Mouse (Mus musculus) NIH3T3 (cell line): ENCODE measurements at regions not wholly inside any gene's neighbourhood (a gene's known extent, or its start where the extent isn't known, plus 50 kb on each side); places are given as distances from the start of the nearest gene placed in this dataset.

Experiments used
- DNase-seq: peaks from one replicate; pipeline ENCODE4 v3.0.0-alpha.2; 2012; ENCODE audit warnings: low read depth

DNA sequence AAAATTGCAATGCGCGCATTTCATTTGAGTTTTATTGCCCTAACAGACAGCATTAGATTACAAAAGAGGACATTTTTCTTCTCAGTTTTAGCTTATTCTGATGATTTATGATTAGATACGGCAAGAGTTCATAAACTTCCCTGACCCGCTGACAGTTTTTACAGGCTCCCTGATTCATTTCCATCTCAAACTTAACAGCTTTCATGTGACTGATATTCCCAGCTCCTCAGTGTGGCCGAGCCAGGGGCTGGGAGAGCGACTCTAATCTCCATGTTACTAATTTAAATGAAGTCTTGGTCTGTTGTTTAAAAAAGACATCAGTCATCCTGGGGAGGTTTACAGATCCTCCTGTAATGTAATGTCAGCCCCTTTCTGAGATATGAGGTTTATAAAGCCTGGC lies 355.5 kb upstream of the Prox1 start:
- no peak for DNase-seq

DNA sequence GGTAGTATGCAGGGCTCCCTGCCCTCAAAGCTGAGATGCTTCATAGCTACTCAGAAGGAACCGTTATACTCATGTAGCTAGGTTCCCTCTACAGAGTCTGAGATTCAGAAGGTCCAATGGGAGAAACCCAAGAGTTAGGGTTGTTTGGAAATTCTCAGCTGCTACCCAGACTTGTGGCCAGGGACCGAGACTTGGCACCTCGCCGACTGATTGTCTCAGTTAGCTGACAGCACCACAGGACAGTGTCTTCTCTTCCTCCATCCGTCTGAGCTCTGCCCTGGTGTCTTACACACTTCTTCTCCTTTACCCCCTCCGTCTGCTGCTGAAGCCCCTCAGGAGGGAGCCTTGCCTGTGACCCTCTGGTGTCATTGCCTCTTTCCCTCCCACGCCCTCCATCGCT lies 329.6 kb upstream of the Prox1 start:
- DNase-seq = no peak

DNA sequence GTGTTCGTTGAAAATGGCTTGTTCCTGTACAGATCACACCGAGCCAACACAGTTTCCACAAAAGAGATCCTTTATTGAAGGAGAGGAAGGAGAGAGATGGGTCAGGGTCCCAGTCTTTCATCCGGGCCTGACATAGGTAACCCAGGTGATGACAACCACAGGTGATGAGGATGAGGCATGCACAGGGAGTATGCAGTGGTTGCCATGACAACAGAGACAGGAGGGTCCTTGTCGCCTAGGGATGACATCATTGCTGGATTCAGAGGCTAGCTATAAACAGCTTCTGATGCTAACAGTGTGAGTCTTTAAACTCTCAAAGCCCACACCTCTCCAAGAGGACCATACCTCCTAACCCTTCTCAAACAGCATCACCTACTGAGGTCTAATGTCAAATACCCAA lies 327.0 kb upstream of the Prox1 start:
- DNase-seq = no peak

DNA sequence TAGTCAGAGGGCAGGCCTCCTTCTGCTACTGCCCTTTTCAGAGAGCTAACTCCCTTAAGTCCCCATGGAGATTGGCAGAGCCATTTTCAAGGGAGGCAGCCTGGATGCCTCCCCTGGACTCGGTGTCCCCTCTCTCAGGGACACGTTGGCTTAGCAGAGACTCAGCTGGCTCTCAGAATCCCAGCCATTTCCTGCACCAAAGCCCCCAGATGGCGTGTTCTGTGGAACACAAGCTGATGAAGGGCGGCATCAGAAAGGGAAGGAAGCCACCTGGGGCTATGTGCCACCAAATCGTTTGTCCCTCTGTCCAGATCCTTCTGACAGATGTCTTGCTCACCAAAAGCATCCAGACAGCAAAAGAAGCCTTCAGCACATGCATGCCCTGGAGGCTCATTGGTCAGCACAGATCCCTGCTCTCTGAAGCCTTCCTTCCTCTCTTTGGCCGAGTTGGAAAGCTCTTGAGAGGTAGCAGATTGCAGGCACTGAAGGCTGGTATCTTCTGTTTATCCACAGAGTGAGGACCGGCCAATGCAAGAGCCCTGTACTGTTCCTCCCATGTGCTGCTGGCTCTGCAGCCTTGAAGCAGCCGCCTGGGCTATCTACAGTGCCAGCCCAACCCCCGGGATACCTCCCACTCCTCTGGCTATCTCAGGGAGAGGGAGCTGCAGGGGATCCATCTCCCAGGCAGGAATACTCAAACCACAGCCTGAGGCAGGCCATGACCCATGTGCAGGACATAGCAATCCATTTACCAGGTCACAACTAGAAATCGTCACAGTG lies 325.4 kb upstream of the Prox1 start:
- DNase-seq = no peak

DNA sequence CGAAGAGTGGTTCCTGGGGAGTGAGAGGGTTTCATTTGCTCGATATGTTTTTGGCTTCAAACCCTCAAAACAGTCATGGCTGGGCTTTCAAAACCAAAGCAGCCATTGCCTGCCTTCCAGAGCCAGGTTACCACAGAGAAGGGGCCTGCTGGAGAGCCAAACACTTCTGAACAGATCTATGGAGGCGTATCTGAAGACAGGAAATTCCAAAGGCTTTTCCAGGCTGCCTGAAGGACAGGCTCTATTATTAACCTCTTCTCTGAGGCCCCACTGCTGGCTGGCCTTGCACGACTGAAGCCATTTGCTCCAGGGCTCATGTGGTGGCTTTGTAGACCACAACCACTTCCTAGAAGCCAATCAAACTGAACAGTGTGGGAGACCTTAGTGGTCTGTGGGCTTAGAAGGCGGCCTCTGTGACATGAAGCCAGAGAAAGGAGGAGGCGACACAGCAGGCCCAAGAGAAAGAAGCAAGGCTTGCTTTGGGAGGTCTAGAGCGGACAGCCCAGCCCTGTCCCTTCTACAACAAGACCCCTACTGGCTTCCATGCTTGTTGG lies 316.1 kb upstream of the Prox1 start:
- DNase-seq = no peak

DNA sequence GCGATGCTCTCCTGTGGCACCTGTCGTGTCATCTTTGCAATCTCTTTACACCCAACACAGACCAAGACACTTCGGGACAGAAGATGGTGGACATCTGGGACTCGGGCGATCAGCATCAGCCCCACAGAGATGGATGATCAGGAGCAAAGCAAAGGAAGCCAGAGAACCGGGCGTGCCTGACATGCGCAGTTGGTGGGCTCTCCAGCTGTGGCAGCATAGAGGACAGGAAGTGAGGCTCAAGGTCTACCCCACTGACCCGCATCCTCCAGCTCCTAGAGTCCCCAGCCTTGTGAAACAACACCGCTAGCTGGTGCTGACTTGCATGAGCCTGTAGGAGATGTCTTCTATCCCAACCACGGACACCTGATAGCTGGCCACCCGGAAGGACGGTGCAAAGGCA lies 312.9 kb upstream of the Prox1 start:
- DNase-seq = no peak

DNA sequence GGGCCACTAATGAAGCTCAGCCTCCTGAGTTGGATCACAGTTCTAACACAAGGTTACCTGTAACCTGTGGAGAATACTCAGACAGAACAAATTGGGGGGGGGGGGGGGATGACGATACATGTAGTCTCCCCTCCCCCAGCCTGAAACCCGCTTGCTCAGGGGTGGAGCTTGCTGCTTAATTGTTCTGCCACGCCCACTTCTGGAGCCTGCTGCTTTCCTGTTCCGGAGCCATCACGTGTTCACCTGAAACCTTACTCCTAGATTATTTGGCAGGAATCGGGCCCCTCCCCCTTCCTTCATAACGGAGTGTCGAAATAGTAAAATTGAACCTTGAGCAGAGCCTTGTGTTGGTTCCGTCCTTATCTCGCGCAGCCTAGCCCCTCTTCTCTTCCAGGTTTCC lies 310.6 kb upstream of the Prox1 start:
- no peak for DNase-seq

DNA sequence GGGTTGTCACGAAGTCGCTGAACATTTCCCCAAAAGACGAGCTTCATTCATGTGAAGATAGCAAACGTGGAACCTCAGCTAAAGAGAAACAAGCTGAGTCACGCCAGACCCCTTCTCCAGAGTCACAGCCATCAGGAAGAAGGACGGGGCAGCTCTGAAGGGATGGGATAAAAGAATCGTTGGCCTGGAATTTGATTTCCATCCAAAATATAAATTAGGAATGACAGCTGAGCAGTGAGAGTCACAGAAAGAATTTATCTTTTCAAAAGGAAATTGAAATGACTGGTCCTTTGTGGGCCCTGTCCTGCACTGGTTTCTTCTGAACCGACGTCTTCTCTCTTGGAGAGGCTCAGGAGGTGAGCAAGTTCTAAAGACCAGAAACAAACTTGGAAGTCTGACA lies 310.1 kb upstream of the Prox1 start:
- no peak for DNase-seq

DNA sequence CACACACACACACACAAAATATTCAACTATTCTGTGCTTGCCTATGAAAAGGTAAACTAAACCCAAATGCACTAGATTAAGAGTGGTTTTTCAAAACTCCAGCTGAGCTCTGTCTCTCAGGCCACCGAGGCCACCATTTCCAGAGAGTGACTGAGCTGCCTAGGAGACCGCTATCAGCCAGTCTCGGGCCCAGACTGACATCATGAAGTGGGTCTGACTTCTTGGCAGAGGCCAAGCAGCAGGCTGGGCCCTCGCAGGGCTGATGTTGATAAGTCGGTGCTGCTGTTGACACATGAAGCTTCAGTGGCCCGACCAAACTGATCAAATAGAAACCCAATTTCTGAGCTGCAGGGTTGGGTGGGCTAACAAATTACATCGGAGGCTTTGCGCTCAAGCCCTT lies 302.2 kb upstream of the Prox1 start:
- DNase-seq = no peak

DNA sequence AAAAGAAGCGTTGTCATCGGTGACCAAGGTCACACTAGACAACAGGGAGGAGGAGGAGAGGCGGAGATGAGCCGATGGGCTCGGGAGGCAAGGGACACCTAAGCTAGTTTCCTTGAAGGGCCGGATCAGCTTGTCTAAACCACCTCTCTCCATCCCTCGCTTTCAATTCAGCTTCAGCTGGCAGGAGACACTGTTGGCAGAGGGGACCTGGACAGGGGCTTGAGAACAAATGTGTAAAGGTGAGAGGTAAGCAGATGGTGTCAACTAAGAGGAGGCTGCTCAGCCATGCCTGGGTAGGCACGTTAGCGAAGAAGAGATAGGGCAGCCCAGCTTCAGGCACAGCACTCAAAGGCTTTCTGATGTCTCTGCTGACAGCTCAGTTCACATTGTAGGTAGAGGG lies 299.8 kb upstream of the Prox1 start:
- DNase-seq = no peak

DNA sequence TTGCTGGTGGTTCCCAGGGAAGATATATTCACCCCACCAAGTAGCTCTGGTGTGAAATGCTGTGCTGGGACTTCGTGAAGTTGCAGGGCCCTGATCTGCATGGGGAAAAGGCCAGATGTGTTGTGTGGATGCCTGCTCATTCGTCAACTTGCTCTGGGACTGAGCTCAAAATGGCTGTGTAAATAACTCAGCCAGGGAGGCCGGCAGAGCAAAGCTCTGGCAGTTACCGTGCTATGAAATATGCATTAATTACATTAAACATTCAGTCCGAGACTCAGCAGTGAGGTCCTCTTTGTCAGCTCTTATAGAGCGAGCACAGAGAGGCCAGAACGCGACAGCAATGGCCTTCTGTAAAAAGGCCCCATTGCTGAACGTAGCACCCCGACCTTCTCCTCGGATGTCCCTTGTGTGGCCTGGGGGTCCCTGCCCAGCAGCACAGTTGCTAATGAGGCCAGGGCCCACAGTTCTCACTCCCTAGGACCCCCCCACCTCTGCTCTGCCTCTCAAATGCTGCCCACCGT lies 287.1 kb upstream of the Prox1 start:
- no peak for DNase-seq

DNA sequence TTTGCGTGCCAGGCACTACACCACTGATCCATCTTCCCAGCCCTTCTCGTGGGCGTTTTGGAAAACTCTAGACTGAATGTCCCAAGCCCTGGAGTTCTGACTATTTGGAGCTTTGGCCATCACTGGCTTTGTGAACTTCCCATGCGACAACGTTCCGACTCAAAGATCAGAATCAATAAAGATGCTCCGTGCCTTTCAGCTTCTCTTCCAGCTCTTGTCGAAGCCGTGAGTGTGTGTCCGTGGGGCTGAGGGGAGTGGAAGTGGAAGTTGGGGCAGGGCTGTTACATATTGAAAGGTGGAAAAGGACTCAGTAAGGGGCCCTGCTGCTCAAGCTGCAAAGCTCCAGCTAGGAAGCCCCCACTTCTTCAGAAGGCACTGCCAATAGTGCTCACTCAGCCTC lies 283.0 kb upstream of the Prox1 start:
- DNase-seq = no peak

DNA sequence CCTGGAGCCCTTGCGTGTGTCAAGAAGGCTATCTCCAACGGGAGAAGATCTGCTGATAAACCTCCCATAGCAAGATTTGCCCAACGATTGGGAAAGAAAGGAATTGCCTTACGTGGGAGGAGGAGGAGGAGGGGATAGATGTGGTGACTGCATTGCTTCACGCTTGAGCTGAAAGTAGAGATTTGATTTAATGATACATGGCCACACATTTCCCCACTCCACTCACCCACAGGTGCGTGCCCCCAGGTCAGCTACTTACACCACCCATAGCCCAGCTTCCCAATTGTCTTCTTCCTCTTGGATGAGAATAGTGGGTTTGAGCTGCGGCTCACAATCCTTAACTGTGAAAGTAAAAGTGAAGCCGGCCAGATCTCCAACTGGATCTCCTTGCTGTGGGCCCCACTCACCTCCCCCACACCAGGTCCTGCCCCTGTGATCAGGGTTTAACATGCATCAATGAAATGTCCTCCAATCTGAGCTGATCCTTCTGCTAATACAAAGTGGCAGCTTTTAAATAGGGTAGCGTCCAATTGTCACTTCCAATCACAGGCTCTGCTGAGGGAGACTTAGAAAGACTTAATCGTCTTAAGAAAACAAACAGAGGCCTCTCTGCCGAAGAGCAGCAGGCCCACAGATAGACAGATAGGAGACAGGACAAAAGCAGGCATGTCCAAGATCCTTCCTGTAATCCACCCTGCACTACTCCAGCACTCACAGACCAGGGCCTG lies 281.8 kb upstream of the Prox1 start:
- DNase-seq = no peak

DNA sequence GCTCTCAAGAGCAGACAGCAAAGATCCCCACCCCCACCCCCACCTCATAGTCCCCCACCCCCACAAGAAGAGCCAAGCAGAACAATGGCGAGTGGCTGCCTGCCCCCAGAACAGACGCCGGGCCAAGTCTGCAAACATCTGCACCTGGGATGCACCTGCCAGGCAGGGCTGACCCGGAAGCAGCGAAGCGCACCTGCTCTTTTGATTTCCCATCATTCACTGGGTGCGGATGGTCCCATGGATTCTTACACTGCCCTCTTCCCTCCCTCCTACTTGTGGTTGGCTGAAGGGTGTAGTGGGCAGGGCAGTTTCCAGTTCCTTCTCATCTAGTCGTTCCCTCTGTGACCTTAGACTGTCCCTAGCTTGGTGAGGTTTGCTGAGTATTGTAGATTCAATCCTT lies 277.7 kb upstream of the Prox1 start:
- no peak for DNase-seq

DNA sequence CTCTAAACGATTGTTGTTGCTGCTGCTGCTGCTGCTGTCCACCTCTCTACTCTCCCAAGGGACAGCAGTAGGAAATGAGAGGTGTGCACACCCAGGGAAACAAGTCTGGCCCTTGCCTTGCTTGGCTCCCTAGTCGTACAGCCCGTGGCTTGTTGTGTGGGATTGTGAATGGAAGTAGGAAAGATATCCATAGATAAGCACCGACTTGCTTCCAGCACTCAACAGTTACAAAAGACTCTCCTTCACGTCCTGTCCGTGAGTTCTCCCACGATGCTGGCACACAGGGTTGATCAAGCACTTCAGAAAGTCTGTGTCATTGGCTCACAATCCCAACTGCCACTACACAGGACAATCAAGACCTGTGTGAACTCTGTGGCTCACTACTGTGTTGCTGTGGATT lies 276.7 kb upstream of the Prox1 start:
- DNase-seq = no peak

DNA sequence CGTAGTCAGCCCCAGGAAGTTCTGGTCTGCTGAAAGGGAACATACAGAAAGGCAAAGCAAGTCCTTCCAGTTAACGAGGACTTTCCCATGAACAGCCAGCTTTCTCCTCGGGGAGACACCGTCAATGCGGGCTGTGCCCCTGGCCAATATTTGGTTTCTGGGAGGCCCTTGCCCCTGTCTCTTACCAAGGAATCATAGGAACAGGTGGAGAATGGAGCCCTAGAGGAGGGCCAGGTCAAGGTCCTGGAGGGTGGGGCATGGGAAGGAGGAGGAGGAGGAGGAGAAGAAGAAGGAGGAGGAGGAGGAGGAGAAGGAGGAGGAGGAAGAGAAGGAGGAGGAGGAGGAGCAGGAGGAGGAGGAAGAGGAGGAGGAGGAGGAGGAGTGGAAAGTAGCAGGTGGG lies 276.2 kb upstream of the Prox1 start:
- no peak for DNase-seq

DNA sequence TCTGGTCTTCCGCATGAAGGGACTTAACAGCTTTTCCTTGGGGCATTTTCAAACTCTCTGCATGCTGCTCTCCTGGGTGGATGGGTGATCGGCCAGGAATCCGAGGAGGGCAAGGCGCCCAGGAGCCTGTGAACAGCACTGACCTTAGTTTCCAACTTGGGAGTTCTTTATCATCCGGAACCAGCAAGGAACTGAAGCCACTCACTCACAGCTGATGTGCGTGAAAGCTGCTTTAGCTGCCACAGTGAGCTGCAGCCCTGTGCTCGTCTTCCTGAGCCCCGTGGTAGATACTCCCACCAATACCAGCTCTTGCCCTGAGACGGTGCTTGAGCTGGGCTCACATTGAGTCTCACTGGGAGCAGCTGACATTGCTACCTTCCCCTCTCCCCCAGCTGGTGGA lies 273.9 kb upstream of the Prox1 start:
- no peak for DNase-seq

DNA sequence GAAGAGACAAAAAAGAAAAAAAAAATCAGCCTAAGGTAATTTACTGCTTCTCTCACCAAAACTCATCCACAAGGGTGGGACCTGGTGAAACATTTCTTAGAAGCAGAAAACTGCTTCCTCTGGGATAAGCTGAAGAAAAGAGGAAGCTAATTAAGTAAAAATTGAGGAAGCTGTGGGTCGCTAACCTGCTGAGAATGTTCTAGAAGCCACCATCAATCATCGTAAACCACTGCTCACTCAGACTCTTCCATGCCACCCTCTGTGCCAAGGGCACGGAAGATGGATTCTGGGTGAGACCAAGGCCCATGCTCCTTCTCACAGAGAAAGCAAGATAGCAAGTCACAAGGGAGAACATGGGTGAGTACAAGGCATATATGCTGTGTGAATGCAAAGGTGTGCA lies 272.7 kb upstream of the Prox1 start:
- no peak for DNase-seq

DNA sequence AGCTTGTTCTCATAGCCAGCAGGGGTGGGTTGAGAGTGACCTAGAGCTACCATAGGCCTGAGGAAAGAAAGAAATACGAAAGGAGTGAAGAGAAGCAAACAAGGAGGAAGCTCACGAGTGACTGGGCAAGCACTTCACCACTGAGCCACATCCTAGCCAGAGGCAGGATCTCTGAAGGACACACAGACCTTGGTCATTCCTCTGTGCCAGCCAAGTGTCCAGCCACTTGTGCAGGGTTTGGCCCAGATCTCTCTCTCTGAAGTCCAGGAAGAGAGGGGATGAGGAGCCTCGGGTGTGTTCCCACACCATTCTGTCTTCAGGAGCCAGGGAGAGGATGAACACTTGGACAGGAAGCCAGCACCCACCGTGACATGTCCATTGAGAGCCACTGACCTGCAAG lies 271.7 kb upstream of the Prox1 start:
- no peak for DNase-seq

DNA sequence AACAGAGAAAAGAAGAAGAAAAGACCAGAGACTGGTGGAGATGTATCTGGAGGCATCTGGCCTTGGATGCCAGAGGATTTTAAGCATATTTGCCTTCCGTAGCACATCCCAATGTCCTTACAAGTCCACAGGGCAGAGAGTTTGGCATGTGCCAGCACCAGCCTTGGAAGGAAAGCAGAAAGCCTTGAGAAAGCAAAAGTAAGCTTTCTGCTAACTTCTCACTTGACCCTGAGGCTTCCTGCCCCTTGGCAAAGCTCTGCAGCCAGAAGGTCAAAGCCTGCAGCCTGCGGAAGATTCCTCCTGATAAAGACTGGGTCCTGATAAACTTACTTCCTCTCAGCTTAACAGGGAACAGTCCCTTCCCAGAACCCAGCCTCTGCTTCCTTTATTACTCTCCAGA lies 268.3 kb upstream of the Prox1 start:
- no peak for DNase-seq

DNA sequence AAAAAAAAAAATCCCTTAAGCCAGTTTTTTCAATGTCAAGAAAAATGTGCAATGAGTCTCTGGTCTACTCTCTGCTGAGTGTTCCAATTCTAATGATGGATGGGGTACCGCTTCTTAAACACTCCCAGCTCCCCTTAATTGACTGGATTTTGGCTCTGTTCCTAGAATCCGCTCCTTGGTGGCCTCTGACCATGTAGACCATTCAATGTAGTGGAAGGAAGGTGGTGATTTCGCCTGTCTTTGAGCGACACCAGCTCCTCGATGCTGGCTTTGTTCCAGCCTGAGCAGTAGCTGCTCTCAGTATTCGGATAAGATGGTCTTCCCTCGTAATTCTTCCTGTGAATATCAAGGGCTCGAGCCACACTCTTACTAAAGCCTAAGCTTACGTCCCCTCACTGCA lies 252.4 kb upstream of the Prox1 start:
- no peak for DNase-seq

DNA sequence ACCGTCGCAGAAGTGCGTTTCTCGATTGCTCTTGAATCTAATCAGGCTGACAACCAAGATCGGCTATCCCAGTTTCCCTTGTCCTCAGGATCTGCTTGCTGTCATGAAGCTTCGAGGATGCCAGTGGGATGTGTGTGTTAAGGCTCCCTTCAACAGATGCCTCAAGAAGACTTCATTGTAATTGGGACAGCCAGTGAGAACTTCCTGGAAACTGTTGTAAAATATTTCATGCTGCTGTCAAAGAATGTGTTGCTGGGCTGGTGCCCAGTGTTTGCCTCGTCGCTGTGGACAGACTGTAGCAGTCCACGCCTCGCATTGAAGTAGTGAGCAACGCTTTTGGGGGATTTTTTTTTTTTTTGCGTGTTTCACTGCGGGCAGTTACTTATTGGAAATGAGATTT lies 249.2 kb upstream of the Prox1 start:
- DNase-seq = peak; percentile 7

DNA sequence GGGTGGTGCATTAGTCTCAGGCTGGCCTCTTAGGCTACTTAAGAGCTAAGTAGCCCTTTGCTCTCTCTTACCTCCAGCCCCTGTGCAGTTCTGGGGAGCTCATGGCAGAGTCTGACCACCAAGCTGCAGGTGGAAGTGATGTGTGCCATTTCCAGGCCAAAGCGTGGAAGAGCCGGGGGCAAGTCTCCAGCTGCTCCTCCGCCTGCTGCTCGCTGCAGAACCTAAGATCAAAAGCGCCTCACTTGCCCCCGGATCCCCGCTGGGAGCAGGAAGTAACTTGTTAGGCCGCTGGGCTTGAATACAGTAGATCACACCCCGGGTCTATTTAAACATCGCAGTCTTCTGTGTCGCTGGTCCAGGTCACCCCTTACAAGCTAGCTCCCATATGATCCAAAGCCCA lies 246.8 kb upstream of the Prox1 start:
- DNase-seq = no peak
